Mouse (Mus musculus): Measurements from ENCODE around the gene Ap5z1. TPM values are rescaled to one million over a fixed set of nuclear protein-coding genes. Genes with fewer than 3 reads are reported as not detected.

The Ap5z1 gene
- polyA plus RNA-seq, 1 experiment from 2014 or later, result 14.3 TPM

DNA sequence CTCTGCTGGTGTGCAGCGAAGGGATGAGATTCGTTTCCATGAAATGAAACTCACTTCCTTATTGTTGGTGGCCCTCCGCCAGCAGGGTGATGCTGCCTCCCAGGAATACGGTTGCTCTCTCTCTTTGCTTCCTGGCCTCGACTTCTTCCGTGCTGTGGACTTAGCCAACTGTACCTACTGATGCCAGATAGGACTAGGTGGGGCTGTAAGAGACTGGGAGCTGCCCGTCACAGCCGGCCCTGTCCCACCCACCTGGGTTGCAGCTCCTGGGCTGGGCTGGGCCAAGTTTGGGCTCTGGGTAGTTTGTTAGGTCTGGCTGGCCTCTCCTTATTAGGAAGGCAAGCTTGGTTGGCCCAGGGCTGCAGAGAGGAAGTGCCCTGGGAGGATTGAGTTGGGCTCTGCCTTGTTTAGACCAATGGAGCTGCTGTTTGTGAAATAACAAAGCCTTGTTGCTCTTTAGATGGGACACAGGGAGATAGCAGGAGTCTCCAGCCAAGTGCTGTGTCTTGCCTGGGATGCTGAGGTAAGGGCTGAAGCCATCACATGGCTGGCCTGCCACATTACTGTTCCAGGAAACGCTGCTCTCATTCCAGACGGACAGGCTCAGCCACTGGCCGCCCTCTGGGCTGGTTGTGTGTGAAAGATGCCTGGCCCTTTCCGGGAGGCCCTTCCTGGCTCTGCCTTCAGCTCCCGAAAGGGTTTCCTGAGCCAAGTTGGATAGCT is 39.0 kb upstream of the Ap5z1 start:
- Histone ChIP-seq H3K9me3 (no peaks in the 10 kb centered on the region), H3K27ac (peak overlapping the region; percentile 56; the same call in 1 of the 2 replicates), H3K36me3 (peaks cover 17% of the 10 kb centered on the region), H3K4me2 (replicated peaks) (no peak overlapping the region), H3K9ac (replicated peaks) (0 out of 2 replicates have a peak overlapping the region, but pooled peaks have one; percentile 14), H3K4me1 (replicated peaks) (peaks cover 57% of the 10 kb centered on the region), H3K4me3 (replicated peaks) (no peak overlapping the region), H3K27me3 (no peaks in the 10 kb centered on the region)
- WGBS, result 84% methylated on average over 13 of the region's 13 CpGs
- ATAC-seq, result no peak

DNA sequence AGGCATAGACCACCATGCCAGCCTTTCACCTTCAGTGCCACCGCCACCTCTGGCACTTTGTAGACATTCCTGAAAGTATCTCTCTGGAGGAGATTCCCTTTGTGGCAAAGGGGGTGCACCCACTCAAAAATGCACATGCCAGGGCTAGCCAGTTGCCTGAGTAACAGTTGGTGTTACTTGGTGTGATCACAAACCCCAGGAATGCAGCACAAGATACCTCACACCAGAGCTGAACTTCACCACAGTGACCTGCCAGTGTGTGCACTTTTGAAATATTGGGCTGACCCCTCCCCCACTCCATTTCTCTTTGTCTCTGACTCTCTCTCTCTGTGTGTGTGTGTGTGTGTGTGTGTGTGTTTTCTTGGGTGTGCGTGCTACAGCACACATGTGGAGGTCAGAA is 37.3 kb upstream of the Ap5z1 start:
- no peak for ATAC-seq
- Histone ChIP-seq H3K4me1 (replicated peaks) (peaks cover 60% of the 10 kb centered on the region), H3K4me2 (replicated peaks) (no peak overlapping the region), H3K27me3 (no peaks in the 10 kb centered on the region), H3K9me3 (no peaks in the 10 kb centered on the region), H3K27ac (no peak overlapping the region), H3K4me3 (replicated peaks) (no peak overlapping the region), H3K36me3 (0 out of 2 replicates have a peak, but pooled peaks cover 13% of the 10 kb centered on the region), H3K9ac (replicated peaks) (no peak overlapping the region)
- 100% methylated on average over 2 of the region's 2 CpGs for WGBS

DNA sequence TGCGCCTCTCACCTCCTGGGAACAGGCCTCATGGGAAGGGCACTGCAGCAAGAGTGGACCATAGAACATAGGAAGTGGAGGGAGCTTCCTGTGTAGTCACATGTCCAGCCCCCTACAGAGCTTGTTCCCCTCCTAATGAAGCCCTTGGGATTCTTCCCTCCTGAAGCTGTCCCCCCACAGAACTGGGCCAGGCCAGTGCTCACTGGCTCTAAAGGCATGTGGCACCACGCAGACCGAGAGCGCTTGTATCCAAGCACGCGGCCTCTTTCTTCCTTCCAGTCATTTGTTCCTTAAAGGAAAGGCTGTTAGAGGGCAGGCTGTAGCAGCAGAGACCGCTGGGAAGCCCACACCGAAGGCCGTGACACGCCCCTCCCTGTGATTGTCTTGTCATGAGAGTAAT is 35.9 kb upstream of the Ap5z1 start:
- Histone ChIP-seq H3K4me3 (replicated peaks) (no peak overlapping the region), H3K9me3 (no peaks in the 10 kb centered on the region), H3K27me3 (no peaks in the 10 kb centered on the region), H3K9ac (replicated peaks) (no peak overlapping the region), H3K4me2 (replicated peaks) (no peak overlapping the region), H3K4me1 (replicated peaks) (peaks cover 62% of the 10 kb centered on the region), H3K27ac (no peak overlapping the region), H3K36me3 (0 out of 2 replicates have a peak, but pooled peaks cover 14% of the 10 kb centered on the region)
- ATAC-seq, result no peak
- WGBS, result 44% methylated on average over 10 of the region's 10 CpGs

DNA sequence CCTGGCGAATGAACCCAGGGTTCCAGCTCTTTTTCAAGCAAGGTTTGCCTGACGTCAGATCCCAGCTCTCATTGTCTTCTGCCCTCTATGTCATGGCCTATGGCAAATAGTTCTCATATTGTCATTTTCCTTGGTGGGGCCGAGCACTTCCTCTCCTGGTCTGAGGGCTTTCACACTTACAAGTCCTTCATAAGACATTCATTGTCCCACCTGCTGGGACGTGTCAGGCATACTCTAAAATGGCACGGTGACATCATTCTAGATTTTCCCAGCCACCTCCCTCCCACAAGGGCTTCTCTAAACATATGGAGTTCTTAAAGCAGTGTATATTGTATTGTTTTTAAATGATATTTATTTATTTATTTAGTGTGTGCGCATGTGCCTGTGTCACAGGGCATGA is 35.1 kb upstream of the Ap5z1 start:
- H3K4me1 ChIP-seq (replicated peaks), result peaks cover 54% of the 10 kb centered on the region
- H3K4me2 ChIP-seq (replicated peaks), result no peak overlapping the region
- H3K4me3 ChIP-seq (replicated peaks), result no peak overlapping the region
- H3K27me3 ChIP-seq, result no peaks in the 10 kb centered on the region
- no peaks in the 10 kb centered on the region for H3K9me3 ChIP-seq
- ATAC-seq, result no peak
- no peak overlapping the region for H3K9ac ChIP-seq (replicated peaks)
- no peak overlapping the region for H3K27ac ChIP-seq
- WGBS, result 72% methylated on average over 6 of the region's 6 CpGs
- 0 out of 2 replicates have a peak, but pooled peaks cover 14% of the 10 kb centered on the region for H3K36me3 ChIP-seq

DNA sequence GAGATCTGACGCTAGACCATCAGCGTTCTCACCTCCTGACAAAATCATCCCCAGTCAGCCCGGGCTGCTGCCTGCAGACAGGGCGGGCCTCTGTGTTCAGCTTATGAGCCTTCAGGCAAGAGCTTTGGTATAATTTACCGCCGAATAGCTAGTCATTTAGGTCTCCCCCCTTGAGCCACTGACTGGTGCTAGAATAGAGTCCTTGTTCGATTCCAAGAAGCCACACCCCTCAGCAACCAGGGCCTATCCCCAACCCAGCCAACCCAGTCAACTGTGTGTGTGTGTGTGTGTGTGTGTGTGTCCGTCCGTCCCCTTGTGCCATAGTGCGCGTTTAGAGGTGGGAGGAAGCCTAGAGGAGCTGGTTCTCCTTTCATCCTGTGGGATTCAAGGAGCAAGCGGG is 32.7 kb upstream of the Ap5z1 start:
- H3K4me1 ChIP-seq (replicated peaks), result peaks cover 36% of the 10 kb centered on the region
- 79% methylated on average over 12 of the region's 12 CpGs for WGBS
- H3K36me3 ChIP-seq, result peaks cover 22% of the 10 kb centered on the region
- ATAC-seq, result no peak
- no peak overlapping the region for H3K4me2 ChIP-seq (replicated peaks)
- H3K4me3 ChIP-seq (replicated peaks), result no peak overlapping the region
- H3K9me3 ChIP-seq, result no peaks in the 10 kb centered on the region
- no peaks in the 10 kb centered on the region for H3K27me3 ChIP-seq
- no peak overlapping the region for H3K9ac ChIP-seq (replicated peaks)
- H3K27ac ChIP-seq, result no peak overlapping the region

DNA sequence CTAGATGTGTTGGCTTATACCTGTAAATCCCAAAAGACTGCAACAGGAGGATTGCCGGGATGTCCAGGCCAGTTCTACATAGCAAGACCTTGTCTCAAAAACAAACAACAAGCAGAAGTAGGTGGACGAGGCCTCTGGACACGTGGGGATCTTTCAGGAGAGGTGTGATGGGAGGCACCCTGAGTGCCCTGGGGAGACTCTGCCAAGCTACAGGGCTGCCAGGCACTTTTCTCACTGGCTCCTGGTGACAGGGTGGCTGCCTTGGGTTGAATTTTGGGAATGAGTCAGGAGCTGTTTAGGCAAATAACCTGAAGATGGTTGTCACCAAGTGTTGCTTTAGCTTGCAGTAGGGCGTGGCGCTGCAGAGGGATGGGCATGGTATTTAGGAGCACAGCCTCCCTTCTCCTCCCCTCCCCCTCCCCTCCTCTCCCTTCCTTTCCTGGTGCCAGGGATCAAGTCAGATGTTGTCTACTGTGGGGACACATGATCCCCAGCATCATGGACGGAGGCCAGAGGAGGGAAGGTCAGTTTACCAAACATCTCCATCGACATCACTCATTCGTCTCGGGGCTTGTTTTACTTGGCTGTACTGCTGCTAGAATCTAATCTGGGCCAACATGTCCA is 31.8 kb upstream of the Ap5z1 start:
- WGBS, result 84% methylated on average over 9 of the region's 9 CpGs
- H3K36me3 ChIP-seq, result peaks cover 30% of the 10 kb centered on the region
- no peak for ATAC-seq
- H3K4me2 ChIP-seq (replicated peaks), result no peak overlapping the region
- no peaks in the 10 kb centered on the region for H3K27me3 ChIP-seq
- no peak overlapping the region for H3K9ac ChIP-seq (replicated peaks)
- H3K27ac ChIP-seq, result no peak overlapping the region
- H3K4me1 ChIP-seq (replicated peaks), result peaks cover 29% of the 10 kb centered on the region
- no peaks in the 10 kb centered on the region for H3K9me3 ChIP-seq
- no peak overlapping the region for H3K4me3 ChIP-seq (replicated peaks)

DNA sequence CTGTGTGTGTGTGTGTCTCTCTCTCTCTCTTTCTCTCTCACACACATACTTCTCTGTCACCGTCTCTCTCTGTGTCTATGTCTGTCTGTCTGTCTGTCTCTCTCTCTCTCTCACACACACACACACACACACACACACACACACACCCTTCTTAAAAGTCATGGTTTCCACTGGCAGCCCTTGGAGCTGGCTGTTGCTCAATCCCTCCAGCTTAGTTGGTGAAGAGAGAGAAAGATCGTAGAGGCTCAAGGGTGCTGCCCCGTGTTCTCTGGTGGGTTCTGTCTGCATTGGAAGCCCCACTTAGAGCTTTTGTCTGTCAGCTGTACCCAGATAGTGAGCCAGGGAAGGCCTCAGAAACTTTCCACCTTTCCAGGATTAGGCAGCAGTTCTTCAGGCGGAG is 31.0 kb upstream of the Ap5z1 start:
- Histone ChIP-seq H3K36me3 (peaks cover 35% of the 10 kb centered on the region), H3K27me3 (no peaks in the 10 kb centered on the region), H3K4me3 (replicated peaks) (no peak overlapping the region), H3K27ac (no peak overlapping the region), H3K9ac (replicated peaks) (no peak overlapping the region; the same call in 1 of the 2 replicates), H3K9me3 (no peaks in the 10 kb centered on the region), H3K4me2 (replicated peaks) (no peak overlapping the region), H3K4me1 (replicated peaks) (peaks cover 21% of the 10 kb centered on the region)
- no peak for ATAC-seq
- 93% methylated on average over 4 of the region's 4 CpGs for WGBS

DNA sequence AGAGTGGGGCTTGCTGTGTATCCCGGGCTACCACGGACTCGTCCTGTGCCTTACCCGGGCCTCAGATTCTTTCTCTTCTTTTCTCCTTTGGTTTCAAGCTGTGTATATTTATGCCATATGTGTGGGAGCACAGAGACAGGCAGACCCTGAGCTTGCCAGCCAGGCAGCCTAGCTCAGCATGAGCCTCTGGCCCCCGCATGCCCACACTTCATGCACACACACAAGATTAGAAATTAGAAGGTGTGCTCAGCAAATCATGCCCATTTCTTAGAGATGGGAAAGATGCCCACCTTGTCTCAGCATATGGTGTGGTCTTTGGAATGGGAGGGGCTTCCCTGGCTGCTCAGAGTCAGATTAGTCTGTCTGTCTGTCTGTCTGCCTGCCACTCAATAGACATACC is 29.7 kb upstream of the Ap5z1 start:
- no peak for ATAC-seq
- H3K27ac ChIP-seq, result no peak overlapping the region
- no peak overlapping the region for H3K9ac ChIP-seq (replicated peaks)
- 85% methylated on average over 5 of the region's 5 CpGs for WGBS
- no peaks in the 10 kb centered on the region for H3K9me3 ChIP-seq
- no peak overlapping the region for H3K4me3 ChIP-seq (replicated peaks)
- H3K27me3 ChIP-seq, result no peaks in the 10 kb centered on the region
- H3K36me3 ChIP-seq, result peaks cover 47% of the 10 kb centered on the region
- H3K4me1 ChIP-seq (replicated peaks), result peaks cover 19% of the 10 kb centered on the region; the same call in 1 of the 2 replicates
- H3K4me2 ChIP-seq (replicated peaks), result no peak overlapping the region

DNA sequence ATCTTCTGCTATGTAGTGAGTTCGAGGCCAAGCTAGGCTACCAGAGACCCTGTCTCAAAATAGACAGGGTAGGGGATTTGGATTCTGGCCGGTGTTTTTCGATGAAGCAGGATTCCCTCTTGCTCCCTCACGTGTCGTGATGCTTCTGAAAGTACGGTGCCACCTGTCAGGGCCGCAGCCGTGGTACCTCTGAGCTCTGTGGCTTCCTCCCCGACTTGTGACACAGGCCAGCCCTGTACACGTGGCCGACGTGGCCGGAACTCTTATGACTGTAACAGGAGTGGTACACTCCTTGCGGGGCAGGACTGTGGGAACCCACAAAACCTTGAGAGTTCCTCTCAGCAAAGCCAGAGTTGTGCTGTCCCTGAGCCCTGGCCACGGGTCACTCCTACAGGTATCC is 28.0 kb upstream of the Ap5z1 start:
- Histone ChIP-seq H3K4me2 (replicated peaks) (no peak overlapping the region), H3K4me1 (replicated peaks) (peaks cover 29% of the 10 kb centered on the region), H3K36me3 (peaks cover 47% of the 10 kb centered on the region), H3K4me3 (replicated peaks) (no peak overlapping the region), H3K9me3 (no peaks in the 10 kb centered on the region), H3K27ac (no peak overlapping the region), H3K9ac (replicated peaks) (no peak overlapping the region), H3K27me3 (no peaks in the 10 kb centered on the region)
- 97% methylated on average over 15 of the region's 15 CpGs for WGBS
- ATAC-seq, result no peak

DNA sequence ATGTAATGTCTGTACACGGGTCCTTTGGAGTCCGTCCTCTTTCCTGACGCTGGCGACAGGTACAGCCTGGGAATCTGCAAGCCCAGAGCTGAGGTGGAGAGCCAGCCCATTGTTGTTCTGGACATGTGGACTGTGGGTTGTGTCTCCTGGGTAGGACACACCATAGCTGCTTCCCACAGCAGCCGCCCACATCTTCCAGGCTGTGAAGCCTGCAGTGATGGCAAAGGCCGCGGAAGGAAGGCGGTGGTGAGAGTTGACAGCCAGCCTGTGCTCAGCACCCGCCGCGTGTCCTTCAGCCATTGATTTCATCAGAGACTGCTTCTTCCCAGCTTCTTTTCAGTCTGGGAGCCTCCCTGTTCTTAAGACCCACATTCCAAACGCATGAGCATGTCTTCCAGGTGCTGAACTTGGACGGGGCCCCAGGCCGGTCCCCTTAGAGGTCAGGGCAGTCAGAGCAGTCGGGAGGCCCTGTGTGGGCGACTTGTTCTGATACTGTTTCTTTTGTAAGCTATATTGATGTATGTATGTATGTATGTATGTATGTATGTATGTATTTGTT is 25.3 kb upstream of the Ap5z1 start:
- ATAC-seq, result no peak
- H3K27ac ChIP-seq, result no peak overlapping the region
- no peak overlapping the region for H3K9ac ChIP-seq (replicated peaks)
- no peak overlapping the region for H3K4me2 ChIP-seq (replicated peaks)
- 90% methylated on average over 16 of the region's 16 CpGs for WGBS
- peaks cover 40% of the 10 kb centered on the region for H3K4me1 ChIP-seq (replicated peaks)
- H3K4me3 ChIP-seq (replicated peaks), result no peak overlapping the region
- H3K27me3 ChIP-seq, result no peaks in the 10 kb centered on the region
- H3K9me3 ChIP-seq, result no peaks in the 10 kb centered on the region
- peaks cover 39% of the 10 kb centered on the region for H3K36me3 ChIP-seq

DNA sequence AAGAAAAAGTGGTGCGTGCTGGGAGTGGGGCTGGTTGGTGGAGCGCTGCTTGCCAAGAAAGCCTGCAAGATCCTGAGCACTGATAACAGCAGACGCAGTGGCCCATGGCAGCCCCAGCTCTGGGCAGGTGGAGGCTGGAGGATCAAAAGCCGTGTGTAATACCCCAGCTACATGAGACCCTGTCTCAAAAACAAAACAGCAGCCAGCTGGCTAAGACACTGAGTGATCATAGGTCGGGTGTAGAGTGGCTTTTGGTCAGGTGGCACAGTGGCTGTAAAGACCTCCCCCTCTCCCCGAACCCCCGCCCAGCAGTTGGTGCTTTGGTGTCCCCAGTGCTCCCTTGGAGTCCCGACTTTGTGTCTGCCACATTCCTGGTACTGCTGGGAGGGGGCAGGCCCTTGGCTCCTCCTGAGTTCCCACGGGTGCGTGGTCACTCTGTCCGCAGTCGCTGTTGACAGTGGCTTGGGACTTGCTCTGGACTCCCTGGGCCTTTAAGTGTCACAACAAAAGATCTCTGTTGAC is 23.8 kb upstream of the Ap5z1 start:
- peak overlapping the region; percentile 51 for H3K4me2 ChIP-seq (replicated peaks)
- H3K27ac ChIP-seq, result peak overlapping the region; percentile 83
- H3K36me3 ChIP-seq, result peaks cover 35% of the 10 kb centered on the region
- peak overlapping the region; percentile 22 for H3K4me3 ChIP-seq (replicated peaks)
- H3K27me3 ChIP-seq, result no peaks in the 10 kb centered on the region
- H3K9ac ChIP-seq (replicated peaks), result no peak overlapping the region; the same call in 1 of the 2 replicates
- WGBS, result 1% methylated on average over 12 of the region's 12 CpGs
- H3K9me3 ChIP-seq, result no peaks in the 10 kb centered on the region
- peak; percentile 76 for ATAC-seq
- H3K4me1 ChIP-seq (replicated peaks), result peaks cover 53% of the 10 kb centered on the region

All from midbrain, embryonic 13.5 days (tissue).